Mouse (Mus musculus): ENCODE measurements around the gene Atp5d. TPM values are rescaled to one million over a fixed set of nuclear protein-coding genes. Genes with fewer than 3 reads are reported as not detected.
A peak's percentile ranks its signal among the peaks of the same experiment; 100 is the strongest.

Gene Atp5d
- total RNA-seq, 2 experiments from 2014 or later: 34.7 to 161 TPM

DNA sequence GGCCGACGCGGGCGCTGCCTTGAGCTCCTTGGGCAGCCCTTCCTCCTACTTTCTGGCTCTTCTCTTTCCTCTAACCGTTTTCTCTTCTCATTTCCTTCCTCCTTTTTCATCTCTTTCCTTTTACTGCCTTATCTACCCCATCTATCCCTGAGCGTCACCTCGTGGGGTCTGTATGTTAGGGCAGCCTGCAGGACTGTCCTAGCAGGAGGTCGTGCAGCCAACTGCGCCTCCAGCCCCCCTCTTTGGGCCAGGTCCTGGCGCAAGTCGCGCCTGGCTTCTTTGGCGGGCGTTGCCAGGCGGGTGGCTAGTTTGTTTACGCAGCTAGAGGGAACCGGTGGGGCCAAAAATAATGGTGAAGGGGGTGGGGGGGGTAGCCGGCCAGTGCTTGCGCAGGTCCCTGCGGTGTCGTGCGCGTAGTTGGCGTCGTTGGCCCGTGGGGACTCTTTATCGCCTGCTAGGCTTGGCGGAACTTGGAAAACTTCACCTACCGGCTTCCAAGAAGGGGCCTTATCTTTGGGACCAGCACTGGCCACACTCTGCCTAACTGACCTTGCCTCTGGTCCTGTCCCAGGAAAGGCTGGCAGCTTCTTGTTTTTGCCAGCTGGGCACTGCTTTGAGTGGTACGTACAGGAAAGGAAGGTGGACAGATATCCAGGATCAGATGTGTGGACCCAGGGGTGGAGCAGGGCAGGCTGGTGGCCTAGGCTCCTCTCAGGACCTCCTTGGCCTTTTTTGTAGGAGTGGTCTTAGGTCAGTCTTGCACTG, 21.3 kb upstream of the Atp5d start:
- peak; percentile 3 for ATAC-seq (ENCODE audit: poor library complexity, severe bottlenecking)

DNA sequence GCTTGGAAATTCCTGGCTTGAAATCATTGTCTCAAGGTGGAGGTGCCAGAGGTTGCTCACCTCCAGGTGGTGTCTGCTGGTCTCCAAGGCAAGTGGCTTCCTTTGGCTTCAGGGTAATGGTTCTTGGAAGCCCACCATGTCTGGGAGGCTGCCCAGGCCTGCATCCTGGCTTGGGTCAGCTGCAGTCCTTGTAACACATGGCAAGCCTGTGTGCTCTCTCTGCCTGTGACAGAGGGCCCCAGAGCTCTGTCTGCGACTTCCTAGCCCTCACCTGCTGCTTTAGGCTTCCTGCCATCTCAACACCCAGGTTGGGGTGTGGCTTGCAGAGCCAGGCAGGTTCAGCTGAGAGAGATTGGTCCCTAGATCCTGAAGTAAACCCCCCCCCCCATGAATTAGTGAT, 20.7 kb upstream of the Atp5d start:
- no peak for ATAC-seq (ENCODE audit: poor library complexity, severe bottlenecking)

DNA sequence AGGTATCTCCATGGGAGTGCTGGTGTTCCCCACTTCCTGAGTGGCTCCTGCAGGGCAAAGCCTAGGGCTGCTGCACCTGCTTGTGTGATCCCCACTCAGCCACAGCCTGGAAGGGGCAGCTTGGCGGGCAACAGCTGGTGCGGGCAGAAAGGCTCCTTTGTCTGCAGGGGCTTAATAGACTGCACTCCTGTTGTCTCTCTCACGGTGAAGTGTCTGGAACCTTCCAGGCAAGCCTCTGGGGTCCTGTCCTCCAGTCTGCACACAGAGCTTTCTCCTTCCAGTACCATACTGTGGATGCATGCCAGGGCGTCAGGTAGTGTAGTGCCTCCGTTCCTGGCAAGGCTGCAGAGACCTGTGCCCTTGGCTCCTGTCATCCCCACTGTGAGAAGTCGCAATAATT, 19.9 kb upstream of the Atp5d start:
- no peak for ATAC-seq (ENCODE audit: poor library complexity, severe bottlenecking)

DNA sequence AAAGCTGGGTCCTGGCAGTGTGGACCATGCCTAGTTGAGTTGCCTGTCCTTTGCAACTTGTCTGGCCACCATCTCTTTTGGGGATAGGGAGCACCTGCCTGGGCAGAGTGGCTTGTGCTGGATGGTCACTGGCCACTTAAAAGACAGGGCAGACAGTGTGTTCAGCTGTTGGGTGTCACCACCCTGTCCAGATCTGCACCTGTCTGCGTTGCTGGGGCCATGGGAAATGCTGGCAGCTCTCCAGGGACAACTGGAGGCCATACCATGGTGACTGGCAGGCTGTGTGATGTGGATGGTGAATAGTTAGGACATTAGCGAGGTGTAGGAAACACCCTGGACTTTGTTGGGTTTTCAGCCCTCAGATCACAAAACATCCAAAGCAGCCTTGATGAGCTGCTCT, 18.3 kb upstream of the Atp5d start:
- ATAC-seq (ENCODE audit: poor library complexity, severe bottlenecking): no peak

DNA sequence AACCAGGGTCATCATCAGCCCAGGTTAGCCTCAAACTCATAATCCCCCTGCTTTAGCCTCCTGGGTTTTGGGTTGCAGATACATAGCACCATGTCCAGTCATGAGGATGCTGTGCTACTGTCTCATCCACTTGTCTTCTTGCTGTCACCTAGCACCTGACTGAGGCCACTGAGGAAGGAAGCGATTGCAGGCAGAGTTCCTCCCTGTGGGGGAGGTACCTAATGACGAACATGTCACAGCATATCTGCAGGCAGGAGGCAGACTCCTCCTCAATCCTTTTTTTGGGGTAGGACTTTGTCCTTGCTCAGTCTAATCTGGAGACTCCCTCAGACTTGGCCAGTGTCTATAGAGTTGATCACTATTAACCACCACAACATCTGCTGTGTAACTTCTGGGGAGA, 16.8 kb upstream of the Atp5d start:
- ATAC-seq (ENCODE audit: poor library complexity, severe bottlenecking): peak; percentile 94

DNA sequence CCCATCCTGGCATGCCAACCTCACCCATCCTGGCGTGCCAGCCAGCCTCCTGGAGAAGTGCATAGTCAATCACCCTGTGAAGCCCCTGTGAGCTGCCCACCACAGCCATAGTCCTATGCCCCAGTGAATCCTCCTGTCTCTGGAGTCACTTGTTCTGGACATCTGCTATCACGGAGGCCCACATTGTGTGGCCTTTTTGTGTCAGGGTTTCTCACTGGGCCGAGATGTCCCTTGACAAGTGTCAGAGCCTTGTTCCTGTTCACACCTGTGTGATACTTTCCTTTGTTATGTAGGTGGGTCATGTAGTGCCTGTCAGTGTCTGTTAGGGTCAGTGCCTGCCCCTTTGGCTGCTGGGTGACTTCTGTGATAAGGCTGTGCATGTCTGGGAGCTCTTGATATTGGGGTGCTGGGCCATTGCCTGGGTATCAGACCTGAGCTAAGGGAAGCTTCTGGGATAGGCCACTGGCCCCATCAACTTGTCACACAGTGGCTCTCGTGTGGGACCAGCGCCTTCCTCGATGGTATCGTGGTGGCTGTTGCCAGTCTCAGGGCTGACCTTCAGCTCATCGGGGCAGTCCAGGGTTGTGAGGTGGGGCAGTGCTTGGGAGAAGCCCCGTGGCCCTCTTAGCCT, 14.4 kb upstream of the Atp5d start:
- ATAC-seq (ENCODE audit: poor library complexity, severe bottlenecking): no peak

DNA sequence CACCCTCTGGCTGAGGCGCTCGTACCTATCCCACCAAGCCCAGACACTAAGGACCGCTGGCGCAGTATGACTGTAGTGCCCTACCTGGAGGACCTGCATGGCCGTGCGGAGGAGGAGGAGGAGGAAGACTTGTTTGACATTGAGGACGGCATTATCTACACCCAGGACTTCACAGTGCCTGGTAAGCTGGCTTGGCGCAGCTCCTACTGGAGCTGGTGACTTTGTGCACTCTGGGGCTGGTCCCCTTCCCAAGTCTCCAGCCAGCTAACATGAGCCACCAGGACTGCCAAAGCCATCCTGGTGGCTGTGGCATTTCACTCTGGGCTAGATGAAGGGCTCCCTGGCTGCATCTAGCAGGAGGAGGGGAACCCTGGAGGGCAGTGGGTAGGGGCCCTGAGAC, 10.5 kb upstream of the Atp5d start:
- no peak for ATAC-seq (ENCODE audit: poor library complexity, severe bottlenecking)

DNA sequence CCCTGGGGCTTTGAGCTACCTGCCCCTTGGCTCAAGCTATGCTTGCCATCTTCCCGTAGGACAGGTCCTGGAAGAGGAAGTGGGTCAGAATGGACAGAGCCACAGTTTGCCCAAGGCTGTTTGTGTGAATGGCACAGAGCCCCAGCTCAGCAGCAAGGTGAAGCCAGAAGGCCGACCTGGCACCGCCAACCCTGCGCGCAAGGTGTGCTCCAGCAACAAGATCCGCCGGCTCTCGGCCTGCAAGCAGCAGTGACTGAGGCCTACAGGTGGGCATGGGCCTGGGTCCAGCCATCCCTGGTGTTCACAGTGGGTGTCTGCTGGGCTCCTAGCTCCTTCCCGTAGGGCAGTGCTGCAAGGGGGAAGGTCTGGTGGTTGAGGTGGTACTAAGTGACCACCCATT, 8.6 kb upstream of the Atp5d start:
- no peak for ATAC-seq (ENCODE audit: poor library complexity, severe bottlenecking)

DNA sequence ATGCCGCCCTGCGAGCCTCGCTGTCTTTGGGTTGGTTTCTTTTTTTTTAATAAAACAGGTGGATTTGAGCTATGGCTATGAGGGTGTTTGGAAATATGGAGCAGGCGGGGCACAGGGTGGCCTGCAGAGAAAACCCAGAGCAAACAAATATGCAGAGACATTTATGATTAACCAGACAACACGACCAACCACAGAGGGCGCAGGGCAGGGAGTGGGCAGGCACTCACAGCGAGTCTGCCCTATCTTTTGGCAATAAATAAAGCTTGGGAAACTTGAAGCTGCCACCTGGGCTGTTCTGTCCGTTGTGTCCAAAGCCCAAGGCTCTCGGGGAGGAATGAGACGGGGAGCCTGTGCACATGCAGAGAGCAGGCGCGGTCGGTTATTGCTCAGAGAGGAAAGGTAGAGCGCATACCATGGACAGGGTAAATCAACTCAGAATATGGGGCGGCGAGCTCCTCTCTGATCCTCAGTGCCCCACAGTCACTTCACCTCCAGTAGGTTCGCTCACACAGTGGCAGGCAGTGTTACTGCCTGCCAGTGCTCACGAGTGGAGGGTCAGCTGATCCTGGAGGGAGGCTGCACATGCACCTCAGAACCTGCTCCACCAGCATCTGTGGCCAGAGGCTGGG, 7.9 kb upstream of the Atp5d start:
- ATAC-seq (ENCODE audit: poor library complexity, severe bottlenecking): no peak

DNA sequence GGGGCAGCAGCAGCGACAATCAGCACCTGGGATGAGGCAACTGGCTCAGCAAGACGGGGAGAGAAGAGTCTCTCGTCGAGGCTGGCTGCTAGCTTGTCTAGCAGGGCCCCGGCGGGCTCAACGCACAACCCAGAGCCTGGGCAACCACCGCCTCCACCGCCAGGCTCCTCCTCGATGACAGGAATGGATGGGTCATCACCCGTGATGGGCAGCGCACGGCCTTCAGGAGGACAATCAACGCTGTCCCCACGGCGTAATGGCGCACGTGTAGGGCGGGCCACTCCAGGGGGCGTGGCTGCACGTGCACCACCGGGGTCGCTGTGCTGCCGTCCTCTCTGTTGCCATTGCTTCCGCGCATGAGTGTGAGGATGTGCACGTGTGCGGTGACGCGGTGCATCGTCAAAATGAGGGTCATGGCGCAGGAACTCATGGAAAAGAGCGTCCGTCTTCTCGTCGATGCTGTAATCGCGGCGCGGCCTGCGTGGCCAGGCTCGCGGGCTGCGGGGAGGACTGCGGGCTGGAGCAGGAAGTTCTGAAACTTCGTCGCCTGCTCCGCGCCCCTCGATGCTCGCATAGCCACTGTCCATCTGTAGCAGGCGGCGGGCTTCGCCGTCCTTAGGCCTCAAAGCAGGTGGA, 7.0 kb upstream of the Atp5d start:
- ATAC-seq (ENCODE audit: poor library complexity, severe bottlenecking): no peak

DNA sequence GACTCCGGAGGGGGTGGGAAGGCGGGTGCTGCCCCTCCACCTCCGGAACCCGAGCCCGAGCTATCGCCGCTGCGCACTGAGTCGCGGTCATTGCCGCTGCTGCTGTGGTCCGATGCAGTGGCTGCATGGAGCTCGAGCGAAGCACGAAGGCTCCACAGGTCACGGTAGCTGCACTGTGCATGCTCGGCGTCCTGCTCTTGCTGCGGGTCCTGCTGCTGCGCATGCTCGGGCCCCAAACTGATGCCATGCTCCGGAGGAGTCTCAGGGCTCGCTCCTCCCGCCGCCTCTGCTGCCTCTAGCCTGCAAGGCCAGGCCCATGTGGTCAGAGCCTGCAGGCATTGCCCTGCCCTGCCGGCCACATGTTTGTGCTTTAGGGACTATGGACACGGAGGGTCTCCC, 6.5 kb upstream of the Atp5d start:
- no peak for ATAC-seq (ENCODE audit: poor library complexity, severe bottlenecking)

DNA sequence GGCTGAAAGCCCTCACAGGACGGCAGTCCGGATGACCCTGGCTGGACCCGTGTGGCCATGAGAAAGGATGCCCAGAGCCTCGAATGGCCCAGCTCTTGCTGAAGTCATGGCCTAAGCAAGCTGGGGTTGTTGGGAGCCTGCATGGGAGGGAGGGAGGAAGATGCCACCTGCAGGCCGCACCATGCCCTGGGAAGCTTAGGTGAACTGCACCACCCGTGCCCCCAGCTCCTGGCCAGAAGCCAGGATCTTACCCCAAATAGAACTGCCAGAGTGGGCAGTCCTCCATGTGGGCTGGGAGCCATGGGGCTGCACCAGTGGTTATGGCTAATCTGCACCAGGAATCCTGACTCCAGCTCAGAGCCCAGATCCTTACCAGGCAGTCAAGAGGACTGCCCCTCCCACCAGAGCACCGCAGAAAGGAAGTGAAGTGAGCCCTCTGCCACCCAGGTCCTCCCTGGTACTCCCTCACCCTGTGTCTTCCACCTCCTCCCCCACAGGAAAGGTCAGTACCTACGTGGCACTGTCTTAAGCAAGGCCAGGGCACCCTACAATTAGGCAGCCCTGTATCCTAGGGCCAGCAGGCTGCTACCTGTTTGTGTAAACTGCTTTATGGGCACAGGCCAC, 5.1 kb upstream of the Atp5d start:
- ATAC-seq (ENCODE audit: poor library complexity, severe bottlenecking): peak; percentile 65

DNA sequence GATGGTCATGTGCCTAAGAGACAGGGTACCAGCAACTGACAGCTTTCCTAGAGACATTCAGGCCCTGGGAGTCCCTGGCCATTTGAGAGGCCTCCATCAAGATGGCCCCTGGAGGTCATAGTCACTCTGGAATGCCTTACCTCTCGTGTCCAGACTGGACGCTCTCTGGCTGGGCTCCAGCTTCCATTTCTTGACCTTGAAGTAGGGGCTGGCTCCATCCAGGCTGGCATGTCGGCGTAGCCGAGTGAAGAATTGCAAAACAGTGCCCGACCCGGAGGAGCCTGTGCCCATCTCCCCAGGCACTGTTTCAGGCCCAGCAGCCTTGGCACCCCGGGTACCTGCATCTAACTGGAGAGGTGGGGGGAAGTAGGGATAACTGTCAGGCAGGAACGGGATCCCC, 4.0 kb upstream of the Atp5d start:
- ATAC-seq (ENCODE audit: poor library complexity, severe bottlenecking): no peak

DNA sequence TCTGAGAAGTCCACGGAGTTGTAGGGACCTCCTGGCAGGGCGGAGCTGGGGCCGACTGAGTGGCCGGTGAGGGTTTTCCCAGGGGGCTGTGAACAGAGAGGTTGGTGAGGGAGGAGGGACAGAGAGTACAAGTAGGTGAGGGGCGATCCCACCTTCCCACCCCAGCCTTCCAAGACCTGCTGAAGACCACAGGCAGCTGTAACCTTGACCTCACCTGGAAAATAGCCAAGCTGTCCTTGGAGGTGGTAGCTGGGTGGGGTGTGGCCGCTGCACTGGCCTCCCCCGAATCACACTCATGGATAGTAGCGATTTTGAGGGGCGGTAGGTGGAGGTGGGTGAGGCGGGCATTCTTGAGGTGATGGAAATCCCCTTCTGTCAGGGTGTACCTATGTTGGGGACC, 3.3 kb upstream of the Atp5d start:
- no peak for ATAC-seq (ENCODE audit: poor library complexity, severe bottlenecking)

DNA sequence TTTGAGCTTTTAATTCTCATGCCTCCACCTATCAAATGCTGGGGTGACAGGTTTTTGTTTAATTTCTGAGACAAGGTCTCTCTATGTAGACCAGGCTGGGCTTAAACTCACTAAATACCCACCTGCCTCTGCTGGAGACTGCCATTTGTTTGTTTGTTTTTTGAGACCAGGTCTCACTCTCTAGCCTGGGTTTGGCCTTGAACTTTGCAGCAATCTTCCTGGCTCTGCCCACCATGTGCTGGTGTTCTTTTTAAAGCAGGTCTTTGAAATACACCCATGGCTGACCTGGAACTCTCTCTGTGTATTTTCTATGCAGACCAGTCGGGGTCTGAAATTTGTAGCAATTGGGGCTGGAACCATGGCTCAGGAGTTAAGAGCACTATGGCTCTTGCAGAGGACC, 2.8 kb upstream of the Atp5d start:
- no peak for ATAC-seq (ENCODE audit: poor library complexity, severe bottlenecking)

DNA sequence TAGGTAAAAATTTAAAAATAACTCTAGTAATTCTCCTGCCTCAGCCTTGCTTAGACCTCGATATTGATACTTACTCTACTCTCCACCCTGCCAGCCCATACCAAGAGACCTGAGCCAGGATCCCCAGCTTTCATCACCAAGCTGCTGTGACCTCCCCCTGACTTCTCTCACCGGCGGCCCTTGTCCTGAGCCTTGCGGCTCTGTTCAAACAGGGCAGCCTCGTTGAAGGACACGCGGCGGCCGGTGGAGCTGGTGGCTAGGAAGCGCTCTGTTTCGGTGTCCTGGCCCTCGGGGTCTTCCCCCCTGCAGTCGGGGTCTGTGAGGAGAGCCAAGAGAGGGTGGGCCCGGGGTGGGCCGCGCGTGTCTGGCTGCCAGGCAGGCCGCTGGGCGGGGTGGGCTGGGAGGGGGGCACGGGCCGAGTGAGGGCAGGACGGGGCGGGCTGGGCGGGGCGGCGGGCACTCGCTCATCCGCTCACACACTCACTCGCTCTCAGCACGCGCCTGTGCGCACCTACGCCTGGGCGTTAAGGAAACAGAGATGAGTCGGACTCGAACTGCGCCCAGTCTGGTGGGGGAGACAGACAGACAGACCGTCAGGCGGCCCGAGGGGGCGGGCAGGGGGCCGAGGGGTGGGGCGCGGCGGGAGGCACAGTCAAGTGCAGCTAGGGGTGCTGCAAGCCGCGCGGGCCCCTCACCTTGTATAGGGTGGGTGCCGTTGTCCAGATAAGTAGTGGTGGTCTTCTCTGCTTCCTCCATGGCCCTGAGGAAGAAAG, 2.1 kb upstream of the Atp5d start:
- no peak for ATAC-seq (ENCODE audit: poor library complexity, severe bottlenecking)

DNA sequence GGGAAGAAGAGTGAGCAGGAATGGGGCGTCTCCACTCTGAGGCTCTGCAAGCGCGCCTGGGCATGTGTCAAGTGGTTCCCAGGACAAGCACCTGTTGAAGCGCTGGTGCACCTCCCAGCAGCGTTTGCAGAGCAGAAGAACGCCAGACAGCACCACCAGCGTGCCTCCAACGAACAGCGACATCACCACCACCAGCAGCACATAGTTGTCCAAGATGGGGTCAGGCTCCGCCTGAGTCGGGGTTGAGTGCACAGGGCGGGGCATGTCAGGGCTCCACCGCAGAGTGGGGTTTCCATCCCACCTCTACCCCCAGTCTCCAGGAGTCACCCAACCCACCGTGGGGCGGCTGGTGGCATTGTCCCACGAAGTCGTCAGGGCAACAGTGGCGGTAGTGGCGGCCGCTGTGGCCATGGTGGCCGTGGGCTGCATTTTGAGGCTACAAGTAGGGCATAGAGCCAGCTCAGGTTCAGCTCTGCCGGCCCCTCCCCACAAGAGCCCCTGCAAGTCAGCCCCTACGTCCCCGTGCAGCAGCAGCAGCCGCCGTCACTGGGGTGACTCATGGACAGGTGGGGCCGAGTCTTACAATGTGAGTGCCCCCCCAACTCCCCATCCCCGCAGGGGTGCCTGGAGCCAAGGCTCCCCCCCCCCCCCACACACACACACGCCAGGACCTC, 1.3 kb upstream of the Atp5d start:
- ATAC-seq (ENCODE audit: poor library complexity, severe bottlenecking): no peak

DNA sequence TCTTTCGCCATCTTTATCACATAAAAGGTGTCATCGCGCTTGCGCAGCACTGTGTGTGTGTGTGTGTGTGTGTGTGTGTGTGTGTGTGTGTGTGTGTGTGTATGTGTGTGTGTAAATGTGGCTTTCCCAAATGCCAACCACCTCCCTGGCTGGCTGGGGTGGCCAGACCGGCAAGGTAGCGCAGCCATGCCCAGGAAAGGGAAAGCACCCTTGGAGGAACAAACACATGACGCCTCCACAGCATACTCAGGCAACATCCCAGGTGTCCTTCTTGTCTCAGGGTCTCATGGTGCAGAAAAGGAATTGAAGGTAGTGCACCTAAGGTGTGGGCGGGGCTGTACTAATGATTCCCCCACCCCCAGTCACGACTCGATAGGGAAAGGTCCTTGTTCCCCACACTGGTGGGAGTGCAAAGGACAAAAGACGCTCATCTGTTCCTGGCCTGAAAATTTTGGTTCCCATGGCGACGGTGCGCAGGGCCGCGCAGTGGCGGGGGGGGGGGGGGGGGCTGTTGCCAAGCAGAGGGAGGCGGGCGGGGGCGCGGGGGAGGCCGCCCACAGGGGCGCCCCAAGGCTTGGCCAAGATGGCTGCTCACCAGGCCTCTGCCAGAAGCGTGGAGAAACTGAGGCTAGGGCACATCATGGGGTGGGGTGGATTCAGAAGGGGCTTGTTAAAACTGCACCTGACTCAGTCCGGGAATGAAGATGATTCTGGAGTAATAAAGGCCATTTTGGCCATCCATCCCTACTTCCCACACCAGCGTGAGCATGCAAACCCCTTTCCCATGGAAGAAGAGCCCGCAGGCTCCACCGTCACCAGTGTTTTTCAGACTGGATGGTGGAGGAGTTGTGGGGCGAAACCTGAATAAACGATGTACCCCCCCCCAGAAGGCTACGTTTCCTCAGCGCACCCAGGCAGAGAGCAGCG, 543 bp upstream of the Atp5d start:
- ATAC-seq (ENCODE audit: poor library complexity, severe bottlenecking): no peak

DNA sequence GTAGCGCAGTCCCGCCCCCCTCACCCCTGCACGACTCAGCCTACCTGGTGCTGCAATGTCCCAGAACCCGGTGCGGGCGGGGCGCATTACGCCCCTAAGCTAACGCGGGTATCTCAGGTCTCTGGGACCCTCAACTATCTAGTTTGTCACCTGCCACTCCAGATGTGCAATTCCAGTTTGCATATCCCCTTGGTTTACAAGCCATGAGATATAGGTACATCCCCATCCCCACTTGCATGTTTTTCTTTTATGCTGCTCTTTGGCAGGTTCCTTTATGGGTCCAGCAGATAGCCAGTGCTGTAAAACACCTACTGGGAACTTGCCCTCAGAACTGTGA, 975 bp downstream of the Atp5d start:
- no peak for ATAC-seq (ENCODE audit: poor library complexity, severe bottlenecking)

Data from megakaryocyte, adult 5-6 weeks (primary cell).